Mouse (Mus musculus) E14TG2a.4 (cell line): ENCODE results near the gene Spns3.

Source experiments
- CTCF ChIP-seq: conservative IDR thresholded peaks from 2 replicates; pipeline ENCODE4 v1.5.1; 2014; ENCODE audit warnings: low read length
- POU5F1 ChIP-seq: IDR thresholded peaks from 2 replicates; pipeline ENCODE4 v1.6.1; 2014; ENCODE audit warnings: low read length, borderline replicate concordance

- no peak for TF ChIP-seq CTCF
- TF ChIP-seq POU5F1: no peak
Measured at GRCm38 (mm10) chr11:72496775-72497174, 53.5 kb downstream of the Spns3 start.
